Mouse (Mus musculus): Measurements from ENCODE around the gene Ldhal6b.
"Not testable (repeated sequence)": the region's sequence is repeated elsewhere in the genome, so short reads cannot be mapped to it uniquely, and the experiment has no call there.

Gene Ldhal6b

DNA sequence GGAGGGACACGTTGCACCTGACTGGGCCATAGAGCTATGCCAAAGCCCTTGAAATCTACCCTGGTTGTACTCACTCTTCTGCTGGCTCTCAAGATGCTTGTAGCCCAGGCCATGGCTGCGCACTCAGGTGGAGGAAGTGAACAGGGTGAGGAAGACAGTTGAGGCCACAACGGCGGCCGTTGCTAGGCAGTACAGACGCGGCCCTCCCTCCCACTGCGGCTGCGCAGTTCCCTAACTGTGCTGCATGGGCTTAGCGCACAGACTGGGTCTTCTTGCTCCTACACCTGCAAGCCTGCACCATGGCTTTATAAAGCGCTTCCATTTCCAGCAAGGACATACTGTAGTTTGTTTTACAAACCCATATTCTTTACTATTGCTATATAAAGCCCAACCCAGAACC lies at the start of gene Ldhal6b:
Gene Ldhal6b, minus strand, starts transcription at position 223 of the 400 bp plus-strand sequence.
- no peak for DNase-seq (ENCODE audit: low read depth)

DNA sequence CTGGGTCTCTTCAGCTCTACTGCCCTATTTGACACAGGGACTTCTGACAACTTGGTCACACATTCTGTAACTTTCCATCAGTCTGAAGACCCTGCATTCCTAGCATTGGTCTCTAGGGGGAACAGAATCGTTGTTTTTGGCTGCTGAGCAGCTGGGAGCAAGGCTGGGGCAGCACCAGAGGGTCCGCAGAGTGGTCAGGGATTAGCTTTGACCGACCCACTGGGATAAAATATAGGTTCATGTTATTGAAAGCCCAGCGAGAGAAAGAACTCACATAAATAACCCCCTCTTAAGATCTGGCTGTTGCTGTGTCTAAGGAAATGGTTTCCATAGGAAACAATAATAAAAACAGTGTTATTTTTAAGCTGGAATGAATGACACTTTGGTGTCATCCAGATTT lies 48.6 kb upstream of the Ldhal6b start:
- DNase-seq (ENCODE audit: low read depth) = no peak

DNA sequence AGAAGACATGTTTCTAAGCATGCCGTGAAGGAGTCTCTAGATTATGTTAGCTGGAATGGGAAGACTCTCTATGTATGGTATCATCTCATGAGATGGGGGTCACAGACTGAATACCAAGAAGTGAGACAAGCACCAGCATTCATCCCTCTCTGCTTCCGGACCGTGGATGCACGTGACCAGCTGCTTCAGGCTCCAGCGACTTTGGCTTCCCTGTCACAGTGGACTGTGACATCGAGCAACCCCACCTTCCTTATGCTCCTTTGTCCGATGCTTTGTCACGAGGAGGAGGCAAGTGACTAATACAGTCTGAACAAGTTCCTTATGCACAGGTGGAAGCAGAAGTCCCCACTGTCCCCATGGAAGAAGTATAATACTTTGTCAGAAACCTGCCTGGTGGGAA lies 48.2 kb upstream of the Ldhal6b start:
- no peak for DNase-seq (ENCODE audit: low read depth)

DNA sequence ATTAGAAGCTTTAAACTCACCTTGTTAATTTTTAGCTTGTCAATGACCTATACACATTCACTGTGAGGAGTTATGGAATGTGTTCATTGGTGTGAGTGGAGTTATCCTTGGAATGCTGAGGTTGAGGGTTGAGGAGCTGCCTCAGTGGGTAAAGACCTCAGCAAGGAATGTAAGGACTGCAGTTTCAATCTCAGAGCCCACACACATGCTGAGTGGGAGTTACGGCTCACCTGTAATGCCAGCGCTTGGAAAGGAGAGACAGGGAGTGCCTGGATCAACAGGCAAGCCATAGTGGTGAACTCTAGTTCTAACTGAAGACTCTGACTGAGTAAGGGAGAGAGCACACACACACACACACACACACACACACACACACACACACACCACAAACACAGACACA lies 45.3 kb upstream of the Ldhal6b start:
- DNase-seq (ENCODE audit: low read depth) = no peak

DNA sequence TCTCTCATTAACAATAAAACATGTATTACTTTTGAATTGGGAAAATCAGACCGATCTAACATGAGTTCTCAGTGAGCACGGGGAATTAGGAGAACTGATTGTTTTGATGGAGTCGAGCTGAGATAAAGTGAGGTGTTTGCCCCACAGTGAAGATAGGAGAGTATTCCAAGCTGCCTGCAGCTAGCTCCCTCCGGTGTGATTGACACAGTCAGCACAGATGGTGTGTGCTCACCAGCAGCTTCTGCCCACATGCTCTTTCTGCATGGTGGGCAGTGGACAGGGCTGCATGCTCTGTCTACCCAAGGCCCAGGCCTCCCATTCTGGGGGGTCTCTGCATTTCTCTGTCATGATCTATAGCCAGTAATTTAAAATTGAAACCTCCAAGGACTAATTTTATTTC lies 35.1 kb upstream of the Ldhal6b start:
- no peak for DNase-seq (ENCODE audit: low read depth)

DNA sequence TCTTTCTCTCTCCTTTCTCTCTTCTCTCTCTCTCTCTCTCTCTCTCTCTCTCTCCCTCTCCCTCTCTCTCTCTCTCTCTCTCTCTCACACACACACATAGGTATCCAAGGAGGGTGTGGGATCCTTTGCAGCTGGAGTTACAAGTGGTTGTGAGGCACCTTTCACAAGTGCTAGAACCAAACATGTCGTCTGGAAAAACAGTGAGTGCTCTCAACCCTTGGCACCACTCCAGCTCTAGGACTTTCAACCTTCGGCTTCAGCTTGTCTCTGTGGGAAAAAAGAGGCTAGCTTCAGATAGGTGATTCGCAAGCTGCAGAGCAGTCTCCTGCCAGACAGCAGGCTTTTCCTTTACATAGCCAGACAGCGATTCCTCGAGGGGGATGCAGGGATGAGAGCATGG lies 25.2 kb upstream of the Ldhal6b start:
- no peak for DNase-seq (ENCODE audit: low read depth)

DNA sequence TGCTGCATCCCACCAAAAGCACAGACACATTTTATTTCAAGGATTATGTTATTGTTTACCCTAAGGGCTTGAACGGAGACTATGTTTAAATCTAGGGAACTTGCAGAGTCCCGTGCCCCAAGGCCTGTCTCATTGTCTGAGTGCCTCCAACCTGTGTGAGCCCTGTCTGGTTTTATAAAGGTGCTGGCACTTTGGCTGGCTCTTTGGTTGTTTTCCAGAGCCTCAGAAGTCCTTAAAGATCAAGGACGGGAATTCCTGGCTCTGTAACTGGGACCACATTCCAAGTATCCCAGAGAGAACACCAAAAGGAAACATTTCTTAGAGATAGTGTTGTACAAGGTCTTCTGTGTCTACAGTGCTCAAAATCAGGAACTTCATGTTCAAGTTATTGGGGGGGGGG lies 24.7 kb upstream of the Ldhal6b start:
- DNase-seq (ENCODE audit: low read depth) = no peak

DNA sequence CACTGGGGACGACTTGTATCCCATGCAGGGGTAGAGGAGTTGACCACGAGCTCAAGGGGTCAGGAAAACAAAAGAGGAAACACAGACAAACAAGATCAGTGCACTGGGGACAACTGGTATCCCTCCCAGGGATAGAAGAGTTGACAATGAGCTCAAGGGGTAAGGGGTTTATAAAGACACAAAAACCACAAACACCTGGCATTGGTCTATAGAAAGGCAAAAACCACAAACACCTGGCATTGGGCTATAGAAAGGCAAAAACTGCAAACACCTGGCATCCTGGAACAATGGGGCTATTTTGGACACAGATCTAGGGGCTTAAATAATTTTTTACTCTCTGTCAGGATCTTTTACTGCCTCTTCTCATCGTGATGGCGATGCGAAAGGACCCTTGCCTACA lies 23.8 kb upstream of the Ldhal6b start:
- DNase-seq (ENCODE audit: low read depth) = not testable (repeated sequence)

DNA sequence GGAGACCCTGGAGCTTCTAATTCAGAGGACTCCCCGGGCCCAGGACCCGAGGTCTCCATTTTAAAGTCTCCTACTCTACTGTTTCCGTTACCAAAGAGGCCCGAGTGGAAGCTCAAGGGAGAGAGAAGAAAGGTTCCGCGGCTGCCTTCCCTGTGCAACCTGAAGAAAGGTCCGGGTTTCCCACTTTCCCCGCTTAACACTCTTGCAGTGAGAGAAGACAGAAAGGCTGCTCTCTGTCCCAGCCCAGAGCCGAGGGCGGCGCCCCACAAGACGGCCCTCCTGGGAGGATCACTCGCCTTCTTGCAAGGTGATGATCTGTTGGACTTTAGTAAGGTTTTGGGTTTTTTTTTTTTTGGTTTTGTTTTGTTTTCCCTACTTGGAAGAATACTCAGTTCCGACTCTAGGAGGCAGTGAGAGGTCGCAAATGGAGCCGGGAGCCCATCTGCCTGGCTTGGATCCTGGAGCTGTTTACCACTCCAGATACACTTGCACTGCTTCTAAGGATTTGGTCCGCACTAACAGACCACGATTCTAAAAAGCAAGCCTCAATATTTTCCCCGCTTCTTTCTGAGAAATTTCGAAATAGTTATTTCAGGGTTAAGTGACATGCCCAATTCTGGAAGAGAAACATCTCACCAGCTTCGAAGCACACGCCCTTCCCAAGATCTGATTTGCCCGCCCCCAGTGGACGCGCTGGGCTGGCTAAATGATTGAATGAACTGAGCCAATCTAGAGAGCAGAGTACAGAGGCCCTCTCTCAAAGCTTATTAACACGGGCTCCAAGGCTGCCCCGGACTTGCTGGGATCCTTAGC lies 21.8 kb upstream of the Ldhal6b start, which contains the start of gene Tmem242:
Gene Tmem242, minus strand, starts transcription at position 101 of the 813 bp plus-strand sequence.
- peak; percentile 94 for DNase-seq (ENCODE audit: low read depth)

DNA sequence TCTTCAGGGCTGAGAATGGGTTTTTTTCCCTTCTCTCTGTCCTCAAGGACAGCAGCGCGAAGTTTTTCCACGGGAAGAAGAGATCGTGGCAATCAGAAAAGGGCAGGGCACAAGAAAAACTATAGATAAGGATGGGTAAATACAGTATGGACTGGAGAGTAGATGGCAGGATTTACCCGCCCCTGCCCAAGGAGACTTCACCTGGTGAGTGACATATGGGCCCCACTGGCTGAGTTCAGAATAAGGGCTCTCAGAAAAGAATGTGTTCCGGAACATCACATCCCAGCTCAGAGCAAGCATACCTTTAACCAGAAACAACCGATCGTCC lies 21.2 kb upstream of the Ldhal6b start:
- no peak for DNase-seq (ENCODE audit: low read depth)

DNA sequence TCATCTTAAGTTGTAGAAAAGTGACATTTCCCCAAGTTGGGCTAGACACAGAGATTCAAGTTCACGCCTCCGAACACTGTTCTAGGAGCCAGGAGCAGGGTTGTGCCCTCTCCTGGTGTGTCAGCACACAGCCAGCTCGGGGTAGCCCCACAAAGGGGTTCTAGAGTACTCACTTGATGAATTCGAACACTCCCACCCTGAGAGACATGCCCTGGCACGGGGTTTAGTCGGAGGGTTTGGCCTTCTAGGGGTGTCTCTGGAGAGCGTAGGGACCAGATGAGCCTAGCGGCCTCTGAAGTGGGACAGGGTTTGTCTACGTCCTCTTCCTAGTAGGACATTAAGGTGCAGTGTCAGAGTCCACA lies 11.2 kb upstream of the Ldhal6b start:
- DNase-seq (ENCODE audit: low read depth) = no peak

DNA sequence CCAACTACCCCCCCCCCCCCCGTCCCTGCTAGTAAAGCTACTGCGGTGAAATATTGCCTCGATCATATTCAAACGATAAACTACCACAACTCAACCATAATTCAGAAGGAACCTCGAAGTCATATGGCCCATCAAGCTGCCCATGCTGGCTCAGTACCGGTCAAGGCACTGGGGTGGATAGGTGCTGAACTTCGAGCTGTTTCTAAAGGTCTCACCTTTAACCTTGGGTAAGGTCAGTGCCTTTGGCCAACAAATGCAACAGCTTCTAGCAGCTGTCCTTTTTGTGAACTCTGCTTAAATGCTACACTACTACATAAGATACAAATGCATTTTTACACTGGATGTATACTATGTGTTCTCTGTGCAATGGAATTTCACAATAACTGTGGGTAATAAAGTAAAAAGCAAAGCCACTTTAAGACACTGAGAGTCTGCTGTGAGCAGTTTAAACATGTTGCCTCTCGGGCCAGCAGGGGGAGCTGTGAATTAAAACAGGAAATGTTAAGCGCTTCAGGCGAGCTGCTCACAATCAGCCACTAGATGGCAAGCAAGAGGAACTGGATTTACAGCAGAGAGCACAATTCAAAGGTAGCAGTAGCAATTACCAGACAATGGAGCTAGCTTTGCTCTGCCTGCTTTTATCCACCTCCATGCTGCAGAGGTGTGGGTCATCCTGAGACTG lies 10.7 kb upstream of the Ldhal6b start:
- peak; percentile 96 for DNase-seq (ENCODE audit: low read depth)

DNA sequence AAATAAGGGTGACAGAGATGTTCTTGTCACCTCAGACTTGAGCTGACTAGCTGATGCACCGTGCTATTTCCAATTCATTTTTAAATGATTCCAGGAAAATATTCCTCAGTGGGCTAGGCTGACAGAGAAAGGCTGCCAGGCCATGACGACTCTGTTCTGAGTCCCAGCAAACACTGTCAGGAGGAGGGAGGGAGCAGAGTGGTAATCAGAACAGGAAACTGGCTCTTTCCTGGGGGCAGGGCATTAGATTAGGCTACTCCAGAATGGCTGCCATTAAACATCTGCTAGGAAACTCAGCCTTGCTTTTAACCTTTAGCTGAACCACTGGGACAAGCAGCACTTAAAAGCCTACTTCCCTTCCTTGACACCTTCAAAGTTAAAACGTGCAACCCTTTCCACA lies 6.6 kb upstream of the Ldhal6b start:
- DNase-seq (ENCODE audit: low read depth) = no peak

DNA sequence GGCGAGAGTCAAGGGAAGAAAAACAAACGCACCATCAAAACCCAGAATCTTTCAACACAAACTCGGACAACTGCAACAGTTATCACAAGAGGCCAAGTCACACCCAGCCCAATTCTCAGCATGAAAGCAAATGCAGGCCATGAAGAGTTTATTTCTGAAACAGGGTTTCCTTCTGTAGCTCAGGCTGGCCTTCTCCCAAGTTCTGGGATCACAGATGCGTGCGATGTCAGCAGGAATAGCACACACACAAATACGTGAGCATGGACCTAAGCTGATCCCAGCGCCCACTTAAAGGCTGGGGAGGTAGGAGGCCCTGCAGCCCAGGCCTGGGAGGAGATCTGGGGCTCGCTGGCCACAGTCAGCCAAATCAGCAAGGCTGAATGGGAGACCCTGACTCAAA lies 5.6 kb upstream of the Ldhal6b start:
- no peak for DNase-seq (ENCODE audit: low read depth)

DNA sequence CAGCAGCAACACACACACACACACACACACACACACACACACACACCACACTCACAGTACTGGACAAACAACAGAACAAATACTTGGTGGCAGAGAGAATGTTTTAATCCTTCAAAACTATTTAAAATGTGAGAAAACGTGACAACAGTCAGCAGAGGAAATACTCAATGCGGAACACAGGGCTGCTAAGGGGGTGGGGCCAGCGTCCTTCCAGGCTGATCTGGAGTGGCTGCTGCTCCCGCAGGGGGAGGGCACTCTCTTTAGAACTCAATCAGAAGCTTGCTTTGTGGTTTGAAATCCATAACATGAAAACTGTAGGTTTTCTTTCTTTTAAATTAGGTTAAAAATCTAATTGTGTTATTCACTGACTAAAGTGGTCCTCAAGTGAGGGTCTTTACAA lies 3.3 kb upstream of the Ldhal6b start:
- DNase-seq (ENCODE audit: low read depth) = no peak

DNA sequence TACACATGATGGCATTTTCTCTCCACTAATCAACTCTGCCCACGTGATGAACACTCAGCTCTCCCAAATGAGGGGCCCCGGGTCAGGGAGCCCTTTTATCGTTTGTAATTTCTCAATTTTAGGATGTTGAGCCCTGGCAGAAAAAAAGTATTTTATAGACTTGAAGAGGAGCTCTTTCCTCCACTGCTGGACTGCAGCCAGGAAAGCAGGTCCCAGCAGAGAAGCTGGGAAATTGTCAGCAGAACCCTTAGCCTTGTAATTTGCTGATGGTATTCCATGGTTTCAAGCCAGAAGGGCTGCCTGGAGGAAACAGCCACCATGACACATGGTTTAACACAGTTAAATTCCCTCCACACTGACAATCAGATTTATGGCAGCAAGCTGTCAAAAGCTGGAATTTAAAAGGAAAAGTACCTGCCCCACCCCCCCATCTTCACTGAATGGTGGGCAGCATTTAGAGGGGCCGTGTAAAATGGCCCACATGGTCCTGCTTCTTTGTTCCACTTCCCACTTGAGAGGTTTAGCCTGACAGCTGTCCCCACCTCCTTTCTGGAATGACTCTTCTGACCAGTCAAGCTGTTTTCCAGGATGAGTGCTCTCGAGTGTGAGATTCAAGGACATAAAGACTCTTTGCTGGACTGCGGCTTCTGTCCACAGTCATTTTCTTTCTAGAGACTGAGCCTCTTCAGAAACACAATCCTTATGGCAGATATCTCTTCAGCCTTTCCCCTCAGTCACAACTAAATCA lies 1.4 kb upstream of the Ldhal6b start:
- no peak for DNase-seq (ENCODE audit: low read depth)

DNA sequence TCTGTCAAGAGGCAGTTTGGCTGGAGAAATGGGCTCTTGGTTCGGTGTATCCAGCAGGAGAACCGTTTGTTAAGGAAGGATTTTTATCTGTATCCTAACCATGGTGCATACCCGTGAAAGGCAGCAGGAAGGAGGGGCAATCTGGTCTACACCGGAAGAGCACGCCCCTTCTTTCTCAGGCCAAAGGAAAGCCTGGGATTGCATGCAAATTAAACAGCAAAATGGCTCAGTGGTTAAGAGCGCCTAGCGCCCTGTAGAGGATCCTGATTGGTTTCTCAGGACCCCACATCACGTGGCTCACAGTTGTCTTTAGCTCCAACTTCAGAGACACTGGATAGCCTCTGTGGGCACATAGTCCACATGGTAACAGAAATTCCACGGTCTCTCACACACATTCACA lies 489 bp upstream of the Ldhal6b start:
- DNase-seq (ENCODE audit: low read depth) = no peak

DNA sequence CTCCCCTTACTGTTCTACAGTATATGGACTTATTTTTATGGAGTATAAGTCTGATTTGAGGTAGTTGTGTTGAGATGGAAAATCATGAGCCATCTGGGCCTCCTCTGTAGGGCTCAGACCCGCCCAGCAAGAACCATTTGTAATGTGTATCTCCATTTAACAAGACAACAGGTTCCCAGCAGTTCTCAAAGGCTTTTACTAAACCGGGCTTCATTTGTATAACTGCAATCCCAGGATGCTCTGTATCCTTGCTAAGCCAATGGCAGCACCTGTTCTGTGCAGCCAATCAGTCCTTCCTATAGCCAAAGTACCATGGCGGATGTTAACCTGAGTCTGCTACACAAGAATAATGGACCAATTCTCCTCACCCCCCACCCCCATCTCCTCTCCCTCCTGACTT lies 2.0 kb downstream of the Ldhal6b start:
- DNase-seq (ENCODE audit: low read depth) = no peak

DNA sequence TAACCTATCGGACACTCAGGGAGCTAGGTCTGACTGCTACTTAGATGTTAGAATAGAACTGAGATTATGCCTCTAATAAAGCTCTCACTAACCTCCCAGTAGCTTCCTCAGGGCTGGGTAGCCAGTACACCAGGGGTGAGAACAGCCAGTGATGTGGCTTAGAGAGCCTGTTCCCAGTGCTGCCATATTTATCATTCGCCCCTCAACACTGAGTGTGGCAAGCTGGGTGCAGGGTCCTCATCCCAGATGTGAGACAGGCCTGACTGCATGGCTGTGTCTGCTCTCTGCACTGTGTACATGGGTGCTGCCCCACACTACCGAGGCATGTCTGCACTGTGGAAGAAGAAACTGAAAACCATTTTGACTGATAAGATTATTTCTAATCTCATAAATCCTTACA lies 4.5 kb downstream of the Ldhal6b start:
- DNase-seq (ENCODE audit: low read depth) = no peak

DNA sequence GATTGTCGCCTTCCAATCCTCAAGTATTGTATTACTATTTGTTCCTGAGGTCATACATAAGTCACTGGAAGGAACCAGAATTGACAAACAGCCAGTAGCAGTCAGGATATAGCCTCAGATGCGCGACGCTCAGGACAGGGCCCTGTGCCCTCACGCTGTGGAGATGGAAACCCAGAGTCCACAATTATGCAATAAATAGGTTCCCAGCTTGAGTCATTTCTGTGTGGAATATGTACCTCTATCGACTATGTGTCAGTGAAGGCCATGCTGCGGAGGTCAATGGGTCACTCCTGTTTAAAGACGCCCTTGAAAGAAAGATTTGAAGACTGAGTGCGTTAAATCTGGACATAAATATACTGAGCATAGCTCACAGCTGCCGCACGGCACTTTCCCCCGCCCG lies 5.2 kb downstream of the Ldhal6b start:
- no peak for DNase-seq (ENCODE audit: low read depth)

DNA sequence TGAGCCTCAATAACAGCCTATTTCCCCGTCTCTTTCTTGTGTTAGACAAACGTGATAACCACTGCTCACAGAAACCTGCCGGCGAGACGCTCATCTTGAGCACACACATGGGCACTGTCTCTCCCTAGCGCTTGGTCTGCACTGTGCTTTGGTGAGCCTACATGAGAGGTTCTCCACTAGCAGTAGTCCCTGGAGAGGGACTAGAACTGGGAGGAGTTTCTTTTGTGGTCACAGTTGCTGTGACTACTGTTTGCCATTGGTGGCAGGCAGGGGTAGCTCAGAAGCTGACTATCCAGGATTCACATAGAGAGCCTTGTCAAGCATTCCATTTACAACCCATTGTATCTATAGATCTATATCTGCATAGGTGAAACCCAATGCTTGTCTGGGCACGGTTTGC lies 5.8 kb downstream of the Ldhal6b start:
- DNase-seq (ENCODE audit: low read depth) = peak; percentile 37

DNA sequence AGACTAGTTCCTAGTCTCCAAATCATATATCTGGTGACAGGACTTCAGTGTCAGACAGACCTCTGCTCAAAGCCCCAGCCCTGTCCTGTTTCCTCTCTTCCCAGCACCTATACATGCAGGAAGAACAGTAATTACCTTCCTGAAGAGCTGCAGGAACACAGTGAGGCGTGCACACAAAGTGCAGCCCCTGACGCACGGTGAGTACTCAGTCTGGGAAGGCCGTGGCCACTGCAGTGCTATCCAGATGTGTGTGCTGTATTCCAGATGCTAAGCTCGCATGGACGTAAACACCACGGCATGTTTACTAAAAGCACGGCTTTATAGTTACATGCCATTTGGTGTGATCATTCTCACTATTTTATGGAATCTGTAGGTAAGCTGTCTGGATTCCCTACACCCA lies 6.3 kb downstream of the Ldhal6b start:
- no peak for DNase-seq (ENCODE audit: low read depth)

DNA sequence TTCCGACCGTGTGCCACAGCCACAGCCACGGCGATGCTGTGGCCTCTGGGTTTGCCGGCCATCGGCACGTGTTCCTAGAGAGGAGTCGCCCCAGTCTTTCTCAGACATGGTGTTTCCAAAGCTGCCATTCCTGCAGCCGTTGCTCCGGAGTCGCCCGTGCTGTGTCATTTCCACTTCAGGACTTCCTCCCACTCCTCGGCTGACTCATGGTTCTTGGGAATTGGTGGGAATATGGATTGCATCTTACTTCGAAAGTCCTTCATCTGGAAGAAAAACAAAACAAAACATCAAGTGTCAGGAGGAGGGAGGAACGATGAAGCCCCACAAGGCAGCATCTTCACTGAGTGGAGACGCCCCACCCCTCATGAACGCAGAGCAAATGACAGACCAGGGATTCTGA lies 7.4 kb downstream of the Ldhal6b start:
- no peak for DNase-seq (ENCODE audit: low read depth)
